Comparison of ENCODE assay signal across 10 mouse cellular contexts in genomic region chr3:107537504-107537889, GRCm38 (mm10). TPM values are rescaled to one million over a fixed set of nuclear protein-coding genes. Genes with fewer than 3 reads are reported as not detected.
DNase-seq lines count a peak whose midpoint lies in the region; ATAC-seq lines count a peak whose summit lies in the region.
"Had no signal": no experiment of that assay in that cellular context is flagged by ENCODE, and none has a peak within 500 bp of the region (broad histone marks: within the 10 kb centered on the region; RNA-seq: fewer than 3 reads in every experiment).

No protein-coding gene starts in this region.

- WGBS in heart, embryonic 11.5 days (ENCODE audit: insufficient replicate concordance): 27% methylated on average over 8 of the region's 8 CpGs
- 25% methylated on average over 8 of the region's 8 CpGs for WGBS in embryonic facial prominence, embryonic 10.5 days
- 31% methylated on average over 8 of the region's 8 CpGs for WGBS in hindbrain, embryonic 11.5 days
- 28% methylated on average over 8 of the region's 8 CpGs for WGBS in midbrain, embryonic 12.5 days

- peaks cover 13% of the 10 kb centered on the region; the same call in 1 of the 2 replicates for H3K4me1 ChIP-seq in heart, embryonic 11.5 days (ENCODE audit: control insufficient read depth, insufficient read depth, low read length)
- H3K4me1 ChIP-seq in embryonic facial prominence, embryonic 10.5 days: peaks cover 16% of the 10 kb centered on the region
- H3K4me1 ChIP-seq in hindbrain, embryonic 11.5 days (replicated peaks; ENCODE audit: control insufficient read depth, insufficient read depth, low read length): 0 out of 2 replicates have a peak, but pooled peaks cover 5% of the 10 kb centered on the region
- peaks cover 12% of the 10 kb centered on the region for H3K4me1 ChIP-seq in midbrain, embryonic 12.5 days

- peak overlapping the region; percentile 58 for H3K4me2 ChIP-seq in heart, embryonic 11.5 days
- H3K4me2 ChIP-seq in hindbrain, embryonic 11.5 days (replicated peaks; ENCODE audit: low read depth, low read length): peak overlapping the region; percentile 29; the same call in 1 of the 2 replicates
- peak overlapping the region; percentile 52 for H3K4me2 ChIP-seq in midbrain, embryonic 12.5 days (replicated peaks)

- no peak for ATAC-seq in heart, embryonic 11.5 days (replicated peaks; ENCODE audit: insufficient number of reproducible peaks, low FRiP score, low TSS enrichment)
- ATAC-seq in hindbrain, embryonic 11.5 days (ENCODE audit: low FRiP score): no peak
- 0 out of 2 replicates have a peak, but pooled peaks have one; percentile 27 for ATAC-seq in midbrain, embryonic 12.5 days (ENCODE audit: low FRiP score, low read depth)

- H3K27ac ChIP-seq in heart, embryonic 11.5 days (ENCODE audit: low read depth, low read length): no peak overlapping the region
- peak overlapping the region; percentile 69; the same call in 1 of the 2 replicates for H3K27ac ChIP-seq in embryonic facial prominence, embryonic 10.5 days (replicated peaks)
- no peak overlapping the region for H3K27ac ChIP-seq in hindbrain, embryonic 11.5 days (ENCODE audit: low read depth, low read length)
- H3K27ac ChIP-seq in midbrain, embryonic 12.5 days (replicated peaks): peak overlapping the region; percentile 75; the same call in 1 of the 2 replicates

- no peaks in the 10 kb centered on the region for H3K9me3 ChIP-seq in heart, embryonic 11.5 days (replicated peaks; ENCODE audit: control insufficient read depth, low read length)
- H3K9me3 ChIP-seq in embryonic facial prominence, embryonic 10.5 days: no peaks in the 10 kb centered on the region
- no peaks in the 10 kb centered on the region for H3K9me3 ChIP-seq in hindbrain, embryonic 11.5 days (ENCODE audit: control insufficient read depth, low read length)
- no peaks in the 10 kb centered on the region for H3K9me3 ChIP-seq in midbrain, embryonic 12.5 days

- no peak for DNase-seq in heart, adult 18-20 months
- no peak for DNase-seq in embryonic facial prominence, embryonic 10.5 days (ENCODE audit: low spot score)
- no peak for DNase-seq in hindbrain, embryonic 11.5 days (ENCODE audit: low spot score)
- DNase-seq in adrenal gland, postnatal 36 days: no peak
- DNase-seq in left cerebral cortex, adult 18-20 months (ENCODE audit: low spot score in 2 of 2): no peak
- DNase-seq in adrenal gland, adult 2 months: no peak
- DNase-seq: gastrocnemius, postnatal 36 days had no signal

- peaks cover 15% of the 10 kb centered on the region for H3K27me3 ChIP-seq in heart, embryonic 11.5 days (ENCODE audit: control insufficient read depth, insufficient read depth, low read length)
- peaks cover 41% of the 10 kb centered on the region for H3K27me3 ChIP-seq in embryonic facial prominence, embryonic 10.5 days (replicated peaks; ENCODE audit: low read depth, poor library complexity, severe bottlenecking)
- H3K27me3 ChIP-seq in hindbrain, embryonic 11.5 days (ENCODE audit: control insufficient read depth, insufficient read depth, low read length): no peaks in the 10 kb centered on the region; the same call in 1 of the 2 replicates
- H3K27me3 ChIP-seq in midbrain, embryonic 12.5 days: peaks cover 14% of the 10 kb centered on the region

- H3K36me3 ChIP-seq in heart, embryonic 11.5 days (ENCODE audit: control insufficient read depth, insufficient read depth, low read length): no peaks in the 10 kb centered on the region
- no peaks in the 10 kb centered on the region for H3K36me3 ChIP-seq in embryonic facial prominence, embryonic 10.5 days (replicated peaks)
- H3K36me3 ChIP-seq in hindbrain, embryonic 11.5 days (ENCODE audit: control insufficient read depth, insufficient read depth, low read length): no peaks in the 10 kb centered on the region
- H3K36me3 ChIP-seq in midbrain, embryonic 12.5 days: no peaks in the 10 kb centered on the region

- peak overlapping the region; percentile 18 for H3K4me3 ChIP-seq in heart, embryonic 11.5 days (ENCODE audit: low read depth, low read length)
- H3K4me3 ChIP-seq in embryonic facial prominence, embryonic 10.5 days: peak overlapping the region; percentile 45
- no peak overlapping the region for H3K4me3 ChIP-seq in hindbrain, embryonic 11.5 days (ENCODE audit: low read depth, low read length)
- peak overlapping the region; percentile 23; the same call in 1 of the 2 replicates for H3K4me3 ChIP-seq in midbrain, embryonic 12.5 days

- 0 out of 2 replicates have a peak overlapping the region, but pooled peaks have one; percentile 61 for H3K9ac ChIP-seq in heart, embryonic 11.5 days (ENCODE audit: low read depth, low read length)
- H3K9ac ChIP-seq in hindbrain, embryonic 11.5 days (ENCODE audit: low read depth, low read length): no peak overlapping the region; the same call in 1 of the 2 replicates
- H3K9ac ChIP-seq in midbrain, embryonic 12.5 days (replicated peaks): peak overlapping the region; percentile 53; the same call in 1 of the 2 replicates

RNA-seq across cellular contexts. Expression of gene Ubl4b, which starts 17.4 kb away (rescaled TPM):
- not detected in 2 replicates for polyA plus RNA-seq in heart, embryonic 11.5 days (2014; fragmentation: Nextera tagmentation; extraction: Ambion mirVana)
- not detected for total RNA-seq in heart, adult 18-20 months (2021)
- polyA plus RNA-seq in embryonic facial prominence, embryonic 10.5 days (2016; fragmentation: Nextera tagmentation; extraction: Ambion mirVana): 0.41 and 0.70 TPM in 2 replicates
- polyA plus RNA-seq in hindbrain, embryonic 11.5 days (2014; fragmentation: Nextera tagmentation; extraction: Ambion mirVana): not detected in 2 replicates
- not detected in 2 replicates for polyA plus RNA-seq in midbrain, embryonic 12.5 days (2016; fragmentation: Nextera tagmentation; extraction: Ambion mirVana)
- not detected for total RNA-seq in adrenal gland, postnatal 36 days (2021)
- total RNA-seq in left cerebral cortex, adult 18-20 months (2021): not detected
- total RNA-seq in adrenal gland, adult 2 months (2021): not detected
- polyA plus RNA-seq in adrenal gland, adult 2 months (2012; rRNA removed): not detected in 2 replicates
- total RNA-seq: gastrocnemius, postnatal 36 days; left cerebral cortex, postnatal 36 days had no signal

RNA-seq across cellular contexts. Expression of gene Slc6a17, which starts 19.7 kb away (rescaled TPM):
- polyA plus RNA-seq in heart, embryonic 11.5 days (2014; fragmentation: Nextera tagmentation; extraction: Ambion mirVana): 3.3 and 4.0 TPM in 2 replicates
- total RNA-seq in heart, adult 18-20 months (2021): 1 to 10 TPM; 4.1 to 6.9 TPM
- 2.2 and 4.9 TPM in 2 replicates for polyA plus RNA-seq in embryonic facial prominence, embryonic 10.5 days (2016; fragmentation: Nextera tagmentation; extraction: Ambion mirVana)
- polyA plus RNA-seq in hindbrain, embryonic 11.5 days (2014; fragmentation: Nextera tagmentation; extraction: Ambion mirVana): 1.9 and 3.5 TPM in 2 replicates
- 4.2 and 4.5 TPM in 2 replicates for polyA plus RNA-seq in midbrain, embryonic 12.5 days (2016; fragmentation: Nextera tagmentation; extraction: Ambion mirVana)
- 10 to 100 TPM in 1 of 2 experiments, 1 to 10 TPM in 1; 2.5 to 10.7 TPM for total RNA-seq in adrenal gland, postnatal 36 days (2021)
- 100 to 1,000 TPM; 388 to 416 TPM for total RNA-seq in left cerebral cortex, adult 18-20 months (2021)
- 10 to 100 TPM in 1 of 2 experiments, 1 to 10 TPM in 1; 4.3 to 13.3 TPM for total RNA-seq in adrenal gland, adult 2 months (2021)
- 1.8 and 2.8 TPM in 2 replicates for polyA plus RNA-seq in adrenal gland, adult 2 months (2012; rRNA removed)

RNA-seq across cellular contexts. Expression of gene Alx3, which starts 57.3 kb away (rescaled TPM):
- 1.1 and 1.7 TPM in 2 replicates for polyA plus RNA-seq in heart, embryonic 11.5 days (2014; fragmentation: Nextera tagmentation; extraction: Ambion mirVana)
- not detected for total RNA-seq in heart, adult 18-20 months (2021)
- polyA plus RNA-seq in embryonic facial prominence, embryonic 10.5 days (2016; fragmentation: Nextera tagmentation; extraction: Ambion mirVana): 41.8 and 43.5 TPM in 2 replicates
- 0.73 and 1.5 TPM in 2 replicates for polyA plus RNA-seq in hindbrain, embryonic 11.5 days (2014; fragmentation: Nextera tagmentation; extraction: Ambion mirVana)
- polyA plus RNA-seq in midbrain, embryonic 12.5 days (2016; fragmentation: Nextera tagmentation; extraction: Ambion mirVana): 3.3 and 4.5 TPM in 2 replicates
- total RNA-seq in adrenal gland, postnatal 36 days (2021): not detected
- 1 to 10 TPM; 2.0 to 2.5 TPM for total RNA-seq in left cerebral cortex, adult 18-20 months (2021)
- not detected for total RNA-seq in adrenal gland, adult 2 months (2021)
- not detected in 2 replicates for polyA plus RNA-seq in adrenal gland, adult 2 months (2012; rRNA removed)
- total RNA-seq: gastrocnemius, postnatal 36 days had no signal

Comparison
In these comparisons a context has a peak if more than half of its experiments do, and no peak if none do; other contexts are left out.
1. H3K27ac ChIP-seq: peak in embryonic facial prominence, embryonic 10.5 days (single experiment) and midbrain, embryonic 12.5 days (single experiment); none in heart, embryonic 11.5 days (single experiment) and hindbrain, embryonic 11.5 days (single experiment).
2. Peak in every context shown above with its lines, with median percentiles within 50 percentile points of each other: H3K4me2 ChIP-seq.